Mouse (Mus musculus): ENCODE data around the gene Tsnax.

Gene Tsnax

DNA sequence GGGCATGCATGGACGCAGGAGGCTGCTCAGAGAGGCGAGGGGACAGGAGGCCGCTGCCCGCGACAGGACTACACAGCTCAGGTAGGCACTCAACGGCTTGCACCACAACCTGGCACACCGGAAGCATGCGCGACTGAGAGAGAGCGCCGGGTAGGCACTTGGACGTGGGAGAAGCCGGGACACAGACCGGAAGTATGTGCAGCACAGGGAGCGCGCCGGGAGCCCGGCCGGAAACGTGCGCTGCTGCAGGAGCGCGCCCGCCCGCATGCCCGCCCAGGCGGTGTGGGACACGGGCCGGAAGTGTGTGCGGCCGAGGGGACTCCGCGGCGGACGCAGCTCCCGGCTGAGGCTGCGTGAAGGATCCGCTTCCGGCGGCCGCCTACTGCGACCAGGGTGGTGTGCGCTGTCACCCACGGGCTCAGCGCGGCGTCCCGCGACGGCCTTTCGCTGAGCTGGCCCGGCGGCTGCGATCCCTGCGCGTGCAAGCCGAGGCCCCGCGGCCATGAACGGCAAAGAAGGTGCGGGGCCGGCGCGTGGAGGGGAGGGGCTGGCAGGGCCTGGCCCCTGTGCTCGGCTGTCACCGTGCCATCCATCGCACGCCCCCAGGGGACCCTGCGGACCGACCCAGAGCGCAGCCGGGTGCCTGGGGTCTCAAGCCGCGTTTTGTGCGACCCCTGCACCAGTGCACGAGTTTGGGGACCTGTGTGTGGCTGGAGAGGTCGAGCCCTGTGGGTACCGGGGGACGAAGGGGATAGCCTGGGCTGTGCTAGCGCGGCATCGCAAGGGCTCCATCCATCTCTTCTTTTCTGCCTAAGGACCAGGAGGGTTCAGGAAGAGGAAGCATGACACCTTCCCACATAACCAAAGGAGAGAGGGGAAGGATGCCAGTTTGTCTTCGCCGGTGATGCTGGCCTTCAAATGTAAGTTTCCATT is at the start of gene Tsnax:
Gene Tsnax, plus strand, starts transcription at position 303 of the 933 bp plus-strand sequence.
- in situ Hi-C loops (cut with MboI): no loop called here

DNA sequence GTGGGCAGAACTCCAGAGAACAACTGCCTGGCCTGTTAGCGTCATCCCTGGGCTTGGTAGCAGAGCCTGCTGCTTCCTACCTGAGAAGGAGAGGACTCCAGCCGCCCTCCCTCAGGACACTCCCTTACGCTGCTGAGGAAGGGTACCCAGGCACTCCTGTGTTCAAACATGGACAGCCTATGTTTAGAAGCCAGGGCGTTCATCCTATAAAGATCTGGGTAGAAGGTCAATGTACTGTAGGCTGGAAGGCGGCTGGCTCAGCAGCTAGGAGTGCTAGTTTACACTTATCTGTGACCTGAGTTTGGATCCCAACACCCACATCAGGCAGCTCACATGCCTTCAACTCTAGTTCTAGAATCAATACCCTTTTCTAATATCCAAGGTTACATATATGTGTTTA is 49.6 kb upstream of the Tsnax start:
- in situ Hi-C loops (cut with MboI): no loop called here

DNA sequence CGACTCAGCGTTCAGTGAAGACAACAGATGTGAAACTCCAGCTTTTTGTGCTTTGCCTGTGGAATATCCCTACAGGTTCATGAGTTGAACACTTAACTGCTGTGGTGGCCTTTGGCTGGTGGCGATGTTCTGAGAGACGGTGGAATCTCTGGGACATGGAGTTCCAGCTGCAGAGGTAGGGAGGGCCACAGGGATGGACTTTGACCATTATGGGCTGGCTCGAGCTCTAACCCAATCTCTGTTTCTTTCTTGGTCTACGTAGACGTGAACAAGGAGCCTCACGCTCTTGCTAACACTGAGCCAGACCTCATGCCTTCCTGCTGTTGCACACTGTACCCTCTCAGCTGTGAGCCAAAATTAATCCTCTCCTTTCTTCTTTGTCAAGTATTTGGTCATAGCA is 47.8 kb upstream of the Tsnax start:
- in situ Hi-C loops (cut with MboI): no loop called here

DNA sequence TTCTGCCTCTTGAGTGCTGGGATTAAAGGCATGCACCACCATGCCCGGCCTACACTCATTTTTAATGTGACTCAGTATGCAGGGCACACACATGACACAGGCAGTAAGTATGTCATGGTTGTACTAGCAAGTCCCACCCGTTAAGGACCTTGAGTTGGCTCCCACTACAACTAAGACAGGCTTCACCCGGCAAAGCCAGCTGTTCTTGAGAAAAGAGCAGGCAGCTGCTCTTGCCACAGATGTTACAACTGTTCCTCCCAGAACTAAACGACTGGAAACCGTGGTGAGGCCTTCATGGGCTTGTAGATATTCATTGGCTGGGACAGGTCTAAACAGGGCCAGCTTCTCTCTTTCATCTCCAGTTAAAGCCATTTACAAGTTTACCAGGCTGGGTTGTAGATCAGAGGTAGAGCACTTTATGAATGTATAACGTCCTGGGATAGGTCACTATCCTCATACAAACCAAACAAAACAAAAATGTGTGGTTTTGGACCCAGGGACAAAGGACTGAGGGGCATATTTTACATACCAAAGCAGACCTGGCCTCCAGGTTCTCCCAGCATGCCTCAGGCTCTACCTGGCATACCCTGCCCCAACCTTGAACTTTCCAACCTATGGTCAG is 42.4 kb upstream of the Tsnax start:
- in situ Hi-C loops (cut with MboI): no loop called here

DNA sequence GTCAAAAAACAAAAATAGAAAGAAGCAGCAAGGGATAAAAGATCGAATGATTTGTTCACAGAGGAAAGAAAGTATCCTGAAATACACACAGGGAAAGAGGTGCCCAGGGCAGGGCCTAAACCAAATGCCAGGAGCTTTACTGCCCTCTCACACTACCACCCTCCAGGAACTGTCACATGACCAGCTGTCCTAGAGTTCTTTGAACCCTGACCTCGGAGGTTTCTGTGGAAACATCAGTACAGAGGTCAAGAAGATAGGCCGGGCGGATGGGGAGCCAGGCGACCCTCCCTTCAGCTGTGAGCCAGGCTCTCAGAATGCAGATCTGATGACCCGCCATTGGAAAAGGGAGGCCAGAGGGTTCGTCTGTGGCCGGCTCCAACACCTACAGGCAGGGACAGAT is 39.6 kb upstream of the Tsnax start:
- in situ Hi-C loops (cut with MboI): no loop called here

DNA sequence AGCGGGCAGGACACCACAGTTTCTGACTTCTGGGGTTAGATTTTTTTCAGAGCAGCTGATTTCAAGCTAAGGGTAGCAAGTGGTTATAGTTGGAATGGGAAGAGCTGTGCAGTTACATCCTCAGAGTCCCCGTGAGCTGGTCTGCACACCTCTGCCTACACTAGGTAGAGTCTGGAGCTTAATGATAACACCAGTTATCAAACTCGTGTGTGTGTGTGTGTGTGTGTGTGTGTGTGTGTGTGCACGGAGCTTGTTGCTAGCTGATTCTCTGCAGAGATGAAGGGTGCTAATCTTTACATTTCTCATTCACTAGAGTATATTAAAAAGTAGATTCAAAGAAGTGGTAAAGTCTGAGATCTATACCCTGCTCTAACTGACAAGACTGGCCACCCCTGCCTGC is 38.5 kb upstream of the Tsnax start:
- in situ Hi-C loops (cut with MboI): no loop called here

DNA sequence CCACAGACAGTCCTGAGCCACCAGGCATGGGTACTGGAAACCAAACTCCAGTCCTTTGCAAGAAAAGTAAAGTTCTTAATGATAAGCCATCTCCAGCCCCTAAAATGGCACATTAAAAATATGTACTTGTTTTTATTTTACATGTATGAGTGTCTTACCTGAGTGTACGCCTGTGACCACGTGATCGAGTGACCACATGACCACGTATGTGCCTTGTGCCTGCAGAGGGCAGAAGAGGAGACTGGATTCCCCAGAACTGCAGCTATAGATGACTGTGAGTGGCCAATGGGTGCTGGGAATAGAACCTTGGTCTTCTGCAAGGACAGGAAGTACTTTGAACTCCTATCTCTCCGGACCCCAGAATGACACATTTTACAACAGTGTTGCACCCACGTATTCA is 36.6 kb upstream of the Tsnax start:
- in situ Hi-C loops (cut with MboI): no loop called here

DNA sequence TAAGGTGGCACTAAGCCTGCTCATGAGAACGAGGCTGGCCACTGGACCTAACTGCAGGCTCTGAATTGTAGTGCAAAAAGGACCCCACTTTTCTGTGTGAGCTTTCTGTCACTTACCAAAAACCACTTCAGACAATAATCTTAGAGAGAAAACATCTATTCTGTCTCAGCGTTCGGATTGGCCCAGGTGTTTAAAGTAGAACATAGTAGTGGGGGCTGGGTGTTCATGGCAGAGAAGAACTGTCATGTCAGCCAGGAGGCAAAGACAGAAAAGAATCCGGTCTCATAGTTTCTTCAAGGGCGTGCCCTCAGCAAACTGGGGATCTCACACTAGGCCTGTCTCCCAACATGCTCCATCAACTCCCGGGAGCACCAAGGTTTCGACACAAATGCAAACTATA is 34.8 kb upstream of the Tsnax start:
- in situ Hi-C loops (cut with MboI): no loop called here

DNA sequence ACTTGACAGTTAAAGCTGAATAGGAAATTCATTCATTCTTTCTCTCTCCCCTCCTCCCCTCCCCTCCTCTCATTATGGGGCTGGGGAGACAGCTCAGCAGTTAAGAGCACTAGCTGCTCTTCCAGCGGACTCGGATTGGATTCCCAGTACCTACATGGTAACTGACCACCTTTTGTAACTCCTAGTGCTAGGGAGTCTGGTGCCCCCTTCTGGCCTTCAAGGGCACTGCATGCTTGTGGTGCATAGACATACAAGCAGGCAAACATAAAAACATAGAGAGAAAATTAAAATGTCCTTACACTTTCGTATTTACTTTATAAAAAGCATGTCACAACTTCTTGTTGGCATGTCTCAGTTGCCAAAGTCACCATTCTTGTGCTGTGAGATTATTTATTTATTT is 32.8 kb upstream of the Tsnax start:
- in situ Hi-C loops (cut with MboI): no loop called here

DNA sequence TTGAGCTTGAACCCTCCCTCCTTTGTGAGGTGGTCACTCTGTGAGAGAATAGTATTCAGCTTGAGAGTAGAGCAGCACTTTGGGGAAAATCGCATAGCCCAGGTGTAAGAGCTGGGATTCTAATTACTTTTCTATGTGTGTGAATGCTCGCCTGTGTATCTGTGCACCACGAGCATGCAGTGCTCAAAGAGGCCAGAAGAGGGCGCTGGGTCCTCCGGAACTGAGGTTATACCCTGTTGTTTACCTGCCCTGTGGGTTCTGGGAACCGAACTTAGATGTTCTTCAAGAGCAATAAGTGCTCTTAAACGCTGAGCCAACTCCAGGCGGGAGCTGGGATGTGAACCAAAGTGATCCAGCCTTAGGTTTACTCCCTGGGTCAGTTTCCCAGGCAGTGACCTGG is 32.0 kb upstream of the Tsnax start:
- in situ Hi-C loops (cut with MboI): no loop called here

DNA sequence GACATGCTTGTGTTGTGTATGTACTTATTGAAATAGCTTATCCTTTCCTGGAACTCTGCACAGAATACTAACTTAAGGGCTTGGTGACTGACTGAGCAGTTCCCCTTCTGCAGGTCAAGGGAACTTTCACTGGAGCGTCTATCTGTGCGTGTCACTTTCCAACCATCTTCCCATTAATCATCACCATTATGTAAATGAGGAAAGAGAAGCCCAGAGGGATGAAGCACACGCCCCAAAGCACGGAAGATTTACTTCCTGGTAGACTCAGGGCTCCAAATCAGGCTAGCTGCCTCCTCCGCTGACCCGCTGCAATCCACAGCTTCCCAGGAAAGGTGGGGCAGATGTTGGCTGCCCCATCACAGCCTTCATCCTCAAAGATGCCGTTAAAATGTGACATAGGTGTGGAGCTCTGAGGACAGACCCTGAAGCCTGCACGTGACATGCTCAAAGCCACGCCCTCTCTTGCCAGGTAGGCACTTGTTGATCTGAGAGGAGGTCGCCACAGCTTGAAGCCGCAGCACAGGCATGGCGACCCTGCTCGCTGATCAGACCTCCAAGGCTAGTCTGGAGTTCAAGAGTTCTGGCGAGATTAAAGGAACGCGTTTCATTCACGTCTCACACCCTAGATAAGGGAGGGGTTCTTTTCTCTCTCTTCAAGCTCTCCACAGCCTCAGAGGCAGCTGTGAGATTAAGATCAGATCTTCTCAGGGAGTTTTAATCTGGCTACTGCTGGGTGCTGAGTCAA is 21.7 kb upstream of the Tsnax start:
- in situ Hi-C loops (cut with MboI): no loop called here

DNA sequence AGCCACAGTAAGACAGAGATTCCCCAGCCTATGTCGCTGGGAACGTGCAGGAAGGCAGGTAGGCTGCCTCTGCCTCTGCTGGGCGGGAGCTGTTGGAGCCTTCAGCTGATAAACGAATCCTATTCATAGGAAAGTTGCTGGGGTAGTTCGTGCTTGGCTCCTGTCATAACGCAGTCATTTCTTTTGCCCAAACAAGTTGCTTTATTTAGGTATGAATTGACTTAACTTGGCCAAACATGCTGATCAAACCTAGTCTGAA is 21.2 kb upstream of the Tsnax start:
- in situ Hi-C loops (cut with MboI): no loop called here

DNA sequence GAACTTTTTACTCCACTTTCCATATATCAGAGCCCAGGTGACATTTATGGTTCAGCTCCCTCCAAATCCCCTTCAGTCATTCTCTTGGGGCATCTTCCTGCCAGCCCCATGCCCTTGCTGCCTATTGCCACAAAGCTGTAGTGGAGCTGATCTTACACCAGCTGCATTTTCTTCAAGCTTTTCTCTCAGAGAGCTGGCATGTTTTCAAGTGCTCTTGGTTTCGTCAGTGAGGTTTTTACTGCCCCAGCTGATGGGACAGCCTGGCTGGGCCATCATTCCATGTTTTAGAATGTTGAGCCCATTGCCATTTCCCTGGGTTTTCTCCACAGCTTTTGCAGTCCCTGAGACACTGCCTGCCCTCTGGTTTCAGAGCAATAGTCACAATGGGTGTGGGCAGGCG is 17.0 kb upstream of the Tsnax start:
- in situ Hi-C loops (cut with MboI): no loop called here

DNA sequence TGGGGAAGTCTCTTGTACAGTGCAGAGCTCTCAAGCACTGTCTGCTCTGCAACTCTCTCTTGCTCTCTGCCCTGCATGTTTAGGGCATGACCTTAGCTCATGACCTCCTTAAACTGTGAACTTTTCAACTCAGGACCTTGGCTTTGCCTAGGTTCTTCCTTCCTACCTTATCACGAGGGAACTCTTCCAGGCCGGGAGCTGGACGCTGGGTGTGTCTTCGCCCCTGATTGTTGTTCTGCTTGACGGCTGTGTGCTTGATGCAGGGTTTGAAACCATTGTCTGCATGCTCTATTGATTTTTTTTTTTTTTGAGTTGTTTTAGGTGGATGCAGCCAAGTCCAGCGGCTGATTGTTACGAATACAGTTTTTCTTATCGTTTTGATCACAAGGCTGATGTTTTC is 11.3 kb downstream of the Tsnax start:
- in situ Hi-C loops (cut with MboI): no loop called here

DNA sequence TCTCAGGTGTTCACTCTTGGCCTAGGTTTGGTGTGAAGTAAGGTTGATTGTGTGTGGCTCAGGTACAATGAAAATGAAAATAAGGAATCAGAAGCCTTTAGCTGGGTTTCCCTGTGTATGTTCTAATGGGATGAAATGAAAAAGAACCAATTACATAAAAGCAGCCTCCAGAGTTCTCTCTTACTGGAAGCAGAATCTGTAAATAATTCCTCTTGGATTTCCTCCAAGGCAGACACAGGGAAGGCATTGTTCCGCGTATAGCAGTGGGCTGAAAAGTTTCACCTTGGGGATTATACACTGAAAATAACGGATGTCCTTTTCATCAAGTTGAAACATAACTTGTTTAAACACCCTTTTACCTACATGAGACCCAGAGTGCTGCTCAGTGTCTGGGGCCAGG is 14.4 kb downstream of the Tsnax start:
- in situ Hi-C loops (cut with MboI): no loop called here

DNA sequence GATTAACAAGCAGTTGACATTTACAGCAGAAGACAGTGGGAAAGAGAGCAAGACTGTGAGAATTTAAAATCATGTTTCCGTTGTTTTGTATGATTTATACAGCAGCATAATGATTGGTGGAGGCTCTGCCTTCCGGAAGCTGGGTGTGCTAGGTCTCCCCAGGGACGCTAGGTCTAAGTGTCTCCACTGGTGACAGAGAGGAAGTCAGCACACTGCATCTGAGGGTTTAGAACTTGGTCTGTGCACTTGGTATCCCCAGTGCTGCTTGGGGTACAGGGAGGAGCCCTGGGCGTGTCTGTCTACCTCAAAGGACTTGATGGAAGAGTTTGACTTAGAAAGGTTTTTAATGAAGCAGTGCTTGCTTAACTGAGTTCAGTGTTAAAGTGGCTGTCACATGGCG is 16.0 kb downstream of the Tsnax start:
- in situ Hi-C loops (cut with MboI): no loop called here

DNA sequence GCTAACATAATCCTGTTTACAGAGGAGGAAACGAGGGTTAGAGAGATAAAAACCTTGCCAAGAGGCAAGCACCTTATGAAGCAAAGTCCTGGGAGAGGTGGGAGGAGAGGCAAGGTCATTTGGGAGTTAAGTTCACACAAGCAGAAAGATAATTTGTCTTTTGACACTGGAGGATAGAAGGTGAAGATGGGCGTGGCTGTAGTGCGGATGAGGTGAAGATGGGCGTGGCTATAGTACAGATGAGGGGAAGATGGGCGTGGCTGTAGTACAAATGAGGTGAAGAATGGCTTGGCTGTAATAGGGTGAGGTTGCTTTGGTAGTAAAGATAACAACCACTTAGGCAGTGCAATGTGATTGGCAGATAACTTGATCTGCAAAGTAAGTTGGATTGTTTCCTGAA is 18.5 kb downstream of the Tsnax start:
- in situ Hi-C loops (cut with MboI): no loop called here

DNA sequence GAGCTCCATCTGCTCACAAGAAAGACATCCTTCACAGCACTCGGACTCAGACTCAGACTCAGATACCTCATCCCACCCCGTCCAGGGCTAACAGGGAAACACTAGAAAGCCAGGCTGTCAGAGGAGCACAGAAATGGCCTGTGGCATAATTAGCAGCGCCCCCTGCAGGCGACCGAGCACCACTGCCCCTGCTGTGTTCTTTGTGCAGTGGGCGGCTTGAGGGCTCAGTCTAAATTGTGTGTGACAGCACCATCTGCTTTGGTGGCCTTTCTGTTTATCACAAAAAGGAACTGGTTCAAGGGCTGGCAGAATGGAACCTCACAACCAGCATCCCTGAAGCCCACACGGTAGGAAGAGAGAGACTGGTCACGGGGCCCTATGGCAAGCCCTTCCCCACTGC is 21.9 kb downstream of the Tsnax start:
- in situ Hi-C loops (cut with MboI): no loop called here

DNA sequence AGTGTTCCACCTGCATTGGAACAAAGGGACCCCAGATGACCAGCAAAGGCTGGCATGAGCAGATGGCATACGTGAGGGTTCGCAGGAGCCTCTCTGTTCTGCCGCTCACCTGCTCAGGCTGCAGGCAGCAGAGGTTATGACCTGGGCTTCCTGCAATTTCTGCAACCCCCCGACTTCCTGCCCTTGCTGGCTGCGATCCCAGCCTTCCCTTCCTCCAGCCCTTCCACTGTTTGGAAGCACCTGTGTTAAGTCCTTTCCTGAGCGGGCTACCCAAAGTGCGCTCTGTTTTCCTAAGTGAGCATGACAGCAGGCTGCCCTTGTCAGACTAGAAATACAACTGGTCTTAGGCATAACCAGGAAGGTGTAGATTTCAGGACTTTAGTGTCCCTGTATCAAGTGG is 24.3 kb downstream of the Tsnax start:
- in situ Hi-C loops (cut with MboI): no loop called here

DNA sequence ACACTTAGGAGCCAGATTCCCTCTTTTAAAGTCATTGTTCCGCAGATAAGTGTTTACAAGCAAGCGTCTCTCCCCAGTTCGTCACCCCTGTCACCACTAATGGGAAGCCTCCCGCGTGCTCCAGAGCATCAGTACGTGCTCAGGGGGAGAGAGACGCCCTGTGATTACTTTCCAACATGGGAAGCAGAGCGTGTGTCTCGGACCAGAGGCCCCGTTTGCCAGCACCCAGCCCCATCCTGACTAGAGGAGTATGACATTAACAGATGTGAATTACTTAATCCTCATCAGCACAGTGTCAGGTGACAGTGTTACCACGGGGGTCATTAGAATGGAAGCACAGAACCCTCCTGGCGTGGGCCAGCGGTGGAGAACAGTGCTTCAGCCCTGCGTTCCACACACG is 25.9 kb downstream of the Tsnax start:
- in situ Hi-C loops (cut with MboI): no loop called here

DNA sequence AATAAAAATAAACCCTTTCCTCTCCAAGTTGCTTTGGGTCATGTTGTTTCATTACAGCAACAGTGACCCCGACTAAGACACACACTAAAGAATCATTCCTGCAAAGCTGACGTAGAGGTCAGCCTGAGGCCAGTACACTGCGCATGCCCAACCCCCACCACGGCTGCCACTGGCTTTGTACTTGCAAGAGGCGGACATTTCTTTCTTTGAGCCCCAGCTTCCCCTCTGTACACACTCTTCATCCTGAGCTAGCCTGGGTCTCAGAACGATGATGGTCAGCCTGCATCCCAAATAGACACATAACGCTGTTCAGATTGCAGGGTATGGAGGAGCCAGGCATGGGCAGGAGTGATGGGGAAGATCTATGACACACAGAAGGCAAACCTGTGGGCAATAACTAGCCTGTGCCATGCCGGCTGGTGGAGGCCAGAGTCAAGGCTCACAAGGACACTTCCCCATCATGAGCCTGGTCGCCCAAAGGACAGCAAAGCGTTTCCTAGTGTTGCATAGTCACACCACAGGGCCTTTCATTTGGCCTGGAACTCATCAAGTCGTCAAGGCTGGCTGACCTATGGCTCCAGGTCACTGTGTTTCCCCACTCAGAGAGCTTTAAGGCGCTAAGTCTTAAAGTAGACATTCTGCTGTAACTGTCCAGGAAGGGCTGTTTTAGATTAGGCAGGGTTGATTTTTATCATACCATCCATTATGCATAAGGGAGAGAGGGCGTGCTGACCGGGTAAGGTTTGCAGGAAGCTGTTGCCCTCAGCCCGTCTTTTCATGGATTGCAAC is 28.0 kb downstream of the Tsnax start:
- in situ Hi-C loops (cut with MboI): no loop called here

DNA sequence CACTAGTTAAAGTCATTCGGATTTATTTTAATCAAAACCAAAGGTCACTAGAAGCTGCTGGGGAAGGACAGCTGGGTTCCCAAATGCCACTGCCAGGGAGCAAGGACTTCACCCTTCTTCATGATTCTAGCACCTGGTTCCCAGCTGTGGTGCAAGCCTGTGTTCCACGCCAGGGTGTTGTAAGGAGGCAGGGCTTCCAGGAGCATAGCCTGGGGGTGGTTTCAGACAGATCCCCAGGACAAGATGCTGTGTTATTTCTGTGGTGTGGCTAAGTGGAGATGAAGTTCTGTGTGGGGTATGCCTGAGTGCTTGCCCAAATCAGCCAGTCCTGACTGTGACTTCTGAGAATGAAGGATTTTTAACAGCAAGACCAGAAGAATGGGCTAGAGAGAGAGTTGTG is 28.7 kb downstream of the Tsnax start:
- in situ Hi-C loops (cut with MboI): no loop called here
